Mouse (Mus musculus): ENCODE measurements around the gene Caps2.
"Not testable (repeated sequence)": the region's sequence is repeated elsewhere in the genome, so short reads cannot be mapped to it uniquely, and the experiment has no call there.

Caps2 gene

DNA sequence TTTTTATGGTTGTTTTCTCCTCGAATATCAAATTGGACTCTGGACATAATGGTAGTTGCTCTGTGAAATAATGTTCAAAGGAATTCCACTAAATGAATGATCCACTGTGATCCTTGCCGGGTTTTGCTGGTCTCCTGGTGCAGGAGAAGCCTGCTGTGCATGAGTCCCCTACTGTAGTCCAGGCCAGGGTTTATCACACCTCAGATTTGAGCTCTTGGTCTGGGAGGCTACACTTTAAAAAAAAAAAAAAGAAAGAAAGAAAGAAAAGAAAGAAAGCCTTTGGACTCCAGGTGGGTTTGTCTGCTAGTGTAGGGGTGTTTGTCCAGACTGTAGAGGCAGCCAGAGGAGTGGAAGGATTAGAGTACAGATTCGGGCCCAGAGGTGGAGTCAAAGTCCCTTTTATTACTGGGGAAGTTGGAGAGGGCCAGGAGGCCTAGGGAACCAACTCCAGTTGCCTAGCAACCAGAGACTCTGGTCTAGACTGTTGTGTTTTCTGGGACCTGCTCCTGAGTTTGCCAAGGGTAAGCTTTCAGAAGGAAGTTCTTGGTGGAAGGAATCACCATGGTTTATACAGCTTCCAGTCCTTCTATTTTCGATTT, at the start of gene Caps2:
Gene Caps2, plus strand, starts transcription at position 454 of the 599 bp plus-strand sequence.
- no peak for DNase-seq

DNA sequence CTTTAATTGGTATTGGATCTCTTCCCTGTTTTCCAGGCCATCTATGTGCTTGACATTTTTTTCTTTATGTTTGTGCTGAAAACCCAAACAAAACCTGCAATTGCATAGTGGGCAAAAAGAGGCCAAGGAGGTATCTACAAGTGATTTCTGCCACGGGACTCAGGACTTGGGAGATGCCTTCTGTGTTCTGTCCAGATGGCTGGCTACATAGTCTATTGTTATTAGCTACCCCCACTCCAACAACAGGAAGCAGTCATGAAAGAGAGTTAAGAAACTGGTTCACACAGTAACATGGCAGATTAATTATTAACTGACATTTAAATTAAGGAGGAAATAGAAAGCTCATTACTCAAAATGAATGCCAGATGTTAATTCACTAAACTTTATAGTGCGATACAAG, 38.3 kb upstream of the Caps2 start:
- DNase-seq = not testable (repeated sequence)

GRCm38 (mm10) chr10:112127682-112128230, 35.7 kb upstream of the Caps2 start:
- DNase-seq = not testable (repeated sequence)

- DNase-seq = no peak
Observed at GRCm38 (mm10) chr10:112132194-112132593, 31.2 kb upstream of the Caps2 start.

- peak; percentile 12 for DNase-seq
Observed at GRCm38 (mm10) chr10:112138050-112138870, 25.2 kb upstream of the Caps2 start.

GRCm38 (mm10) chr10:112138871-112139430, 24.5 kb upstream of the Caps2 start:
- DNase-seq = no peak

GRCm38 (mm10) chr10:112139834-112140233, 23.6 kb upstream of the Caps2 start:
- no peak for DNase-seq

DNA sequence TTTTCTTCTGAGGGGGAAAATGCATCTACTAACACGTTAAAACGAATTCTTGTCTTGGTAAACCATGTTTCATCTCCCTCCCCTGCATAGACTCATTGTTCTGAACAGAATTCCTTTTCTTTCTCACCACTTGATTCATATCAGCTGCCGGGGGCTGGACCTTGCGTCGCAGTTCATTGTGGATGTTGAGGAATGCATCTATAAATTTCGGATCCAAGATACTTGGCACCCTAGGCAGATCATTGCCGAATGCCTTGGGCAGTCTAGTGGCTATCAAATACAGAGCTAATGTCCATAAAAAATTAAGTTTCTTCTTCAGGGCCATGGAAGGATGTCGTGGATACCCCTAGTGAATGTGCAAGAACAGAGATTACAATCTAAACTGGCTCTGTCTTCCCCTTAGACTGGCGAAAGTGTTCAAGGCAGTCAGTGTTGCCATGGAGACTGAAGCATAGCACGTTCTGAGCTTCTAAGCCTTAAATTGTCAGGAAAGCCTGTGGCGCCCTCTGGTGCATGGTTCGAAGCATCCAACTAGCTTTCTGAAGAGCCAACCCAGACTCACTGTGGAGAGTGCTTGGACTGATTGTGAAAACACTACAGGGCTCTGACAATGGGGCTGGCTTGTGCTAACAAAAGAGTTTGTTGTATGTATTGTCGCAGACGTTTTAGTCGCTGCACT, 3.4 kb upstream of the Caps2 start, which contains the start of gene Glipr1l3:
Gene Glipr1l3, minus strand, starts transcription at position 446 of the 679 bp plus-strand sequence.
- peak; percentile 71 for DNase-seq

GRCm38 (mm10) chr10:112177027-112177426, 13.6 kb downstream of the Caps2 start:
- not testable (repeated sequence) for DNase-seq

DNA sequence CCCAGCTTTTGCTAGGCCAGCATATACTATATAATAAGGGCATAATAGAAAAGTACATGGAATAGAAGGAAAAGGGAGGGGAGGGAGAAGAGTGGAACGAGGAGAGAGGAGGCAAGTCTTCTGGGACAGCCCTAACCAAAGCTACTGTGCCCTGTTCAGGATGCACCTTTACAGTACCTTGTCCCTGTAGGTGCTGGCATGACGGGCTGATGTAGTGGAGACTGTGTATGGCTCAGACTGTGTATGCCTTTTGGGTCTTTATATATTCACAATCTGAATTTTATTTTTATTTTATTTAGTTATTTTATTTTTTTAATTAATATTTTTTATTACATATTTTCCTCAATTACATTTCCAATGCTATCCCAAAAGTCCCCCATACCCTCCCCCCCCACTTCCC, 30.5 kb downstream of the Caps2 start:
- DNase-seq = not testable (repeated sequence)

DNA sequence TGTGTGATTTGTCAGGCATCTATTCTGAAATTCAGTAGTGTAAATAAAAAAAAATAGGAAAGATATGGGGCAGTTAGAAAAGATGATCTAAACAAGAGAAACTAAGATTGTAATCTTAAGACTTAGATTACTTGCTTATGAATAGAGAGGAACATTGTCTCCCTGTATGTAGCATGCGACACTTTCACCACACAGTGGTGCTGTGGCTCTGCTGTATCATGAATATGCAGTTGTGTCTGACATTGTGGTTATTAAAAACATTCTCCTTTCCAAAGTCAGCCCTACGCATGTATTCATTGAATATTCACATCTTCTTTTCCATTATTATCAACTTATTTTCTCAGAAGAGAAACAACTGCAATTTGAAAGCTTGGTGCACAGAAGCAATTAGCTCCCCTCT, 40.0 kb downstream of the Caps2 start:
- peak; percentile 3 for DNase-seq

GRCm38 (mm10) chr10:112227073-112227472, 63.7 kb downstream of the Caps2 start:
- DNase-seq = no peak

DNA sequence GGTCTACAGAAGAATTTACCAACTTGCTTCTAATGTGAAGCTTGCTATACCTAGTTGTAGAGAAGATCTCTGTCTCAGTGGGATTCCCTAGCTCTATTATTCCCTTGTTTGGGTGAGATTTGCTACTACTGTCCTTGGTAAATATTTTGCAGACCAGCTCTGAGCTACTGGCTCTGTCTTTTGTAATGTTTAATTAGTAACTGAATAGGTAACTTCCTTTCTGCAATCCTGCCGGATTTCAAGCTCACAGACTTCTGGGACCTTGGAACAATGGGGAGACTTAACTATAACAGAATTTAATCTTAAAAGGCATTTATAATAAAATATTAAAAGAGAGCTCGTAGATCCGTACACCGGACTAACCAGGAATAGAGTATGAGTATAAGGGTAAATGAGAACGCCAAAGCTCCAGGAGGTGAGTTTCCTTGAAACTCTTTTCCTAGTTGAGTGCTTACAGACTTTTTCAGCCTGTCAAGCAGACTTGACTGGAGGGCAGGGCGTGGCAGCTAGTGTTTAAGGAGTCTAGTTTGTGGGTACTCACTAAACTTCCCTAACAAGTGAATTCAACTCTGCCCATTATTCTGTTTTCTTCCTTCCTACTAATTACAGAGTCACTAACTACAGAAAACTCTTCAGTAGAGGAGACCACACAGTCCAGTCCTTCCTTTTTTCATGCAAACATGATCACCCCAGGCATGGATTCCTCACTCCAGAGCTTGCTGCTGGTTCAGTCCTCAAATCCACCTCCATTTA, 65.8 kb downstream of the Caps2 start:
- peak; percentile 1 for DNase-seq

GRCm38 (mm10) chr10:112232733-112233132, 69.3 kb downstream of the Caps2 start:
- DNase-seq = not testable (repeated sequence)

GRCm38 (mm10) chr10:112235396-112235940, 72.0 kb downstream of the Caps2 start:
- not testable (repeated sequence) for DNase-seq

DNA sequence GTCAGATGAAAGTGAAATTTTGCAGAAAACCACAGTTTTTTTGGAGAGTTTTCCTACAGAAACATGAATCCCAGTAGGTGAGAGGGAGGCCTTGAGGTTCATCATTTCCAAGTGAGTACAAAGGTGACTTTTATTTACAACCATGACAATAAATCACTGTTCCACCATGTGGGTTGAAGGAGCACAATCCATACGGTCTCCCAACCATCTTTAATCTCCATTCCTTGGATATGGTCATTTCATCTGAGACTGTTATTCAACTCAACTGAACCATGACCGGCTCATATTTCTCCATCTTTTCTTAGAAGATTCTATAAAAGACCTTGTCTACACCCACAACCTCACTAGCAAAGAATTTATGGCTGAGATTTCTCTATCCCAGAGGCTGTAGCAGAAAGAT, 84.9 kb downstream of the Caps2 start:
- no peak for DNase-seq

- no peak for DNase-seq
Observed at GRCm38 (mm10) chr10:112263467-112263866, 100.0 kb downstream of the Caps2 start.

All from lung, postnatal 14 days (tissue).